Mouse (Mus musculus) c-Kit-negative CD71-positive TER-119-positive erythroid progenitor cells, embryonic 14.5 days (primary cell): ENCODE results near the gene Lrfn4.
"Not testable (repeated sequence)": the region's sequence is repeated elsewhere in the genome, so short reads cannot be mapped to it uniquely, and the experiment has no call there.

Experiments
- DNase-seq: peaks from one replicate; pipeline ENCODE4 v3.0.0-alpha.2; 2013; ENCODE audit warnings: low read depth, low spot score

Gene Lrfn4

DNA sequence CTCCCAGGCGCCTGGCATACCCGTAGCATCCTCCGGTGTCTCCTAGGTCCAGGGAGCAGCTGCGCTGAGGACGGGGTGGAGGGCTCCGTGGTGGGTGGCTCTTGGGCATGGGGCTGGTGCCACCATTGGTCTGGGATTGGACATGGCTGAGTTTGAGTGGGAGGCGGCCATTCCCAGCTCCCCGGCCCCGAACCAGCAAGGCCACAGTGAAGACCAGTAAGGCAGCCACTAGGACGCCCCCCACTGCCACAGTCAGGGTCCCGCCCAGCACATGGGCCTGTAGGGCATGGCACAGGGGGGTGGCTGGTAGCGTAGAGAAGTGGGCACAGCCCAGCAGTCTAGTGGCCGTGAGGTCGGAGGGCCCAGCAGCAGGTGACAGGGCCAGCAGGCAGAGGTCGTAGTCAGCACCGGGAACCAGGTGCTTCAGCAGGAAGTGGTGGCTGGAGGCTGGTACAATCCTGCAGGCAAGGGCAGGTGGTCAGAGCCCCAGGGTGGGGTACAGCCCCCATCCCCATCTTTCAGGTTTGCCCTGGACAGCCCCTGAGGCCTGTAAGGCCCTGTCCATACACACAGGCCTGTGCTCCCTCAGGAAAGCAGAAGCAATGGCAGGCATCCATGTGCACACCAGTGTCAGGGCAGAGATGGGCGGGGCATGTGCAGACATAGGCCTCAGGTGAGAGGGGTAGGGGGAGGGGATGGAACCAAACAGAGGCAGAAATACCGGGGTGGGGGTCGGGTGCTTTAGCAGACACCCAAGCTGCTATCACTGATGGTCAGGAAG, 3.1 kb downstream of the Lrfn4 start:
- DNase-seq = no peak

DNA sequence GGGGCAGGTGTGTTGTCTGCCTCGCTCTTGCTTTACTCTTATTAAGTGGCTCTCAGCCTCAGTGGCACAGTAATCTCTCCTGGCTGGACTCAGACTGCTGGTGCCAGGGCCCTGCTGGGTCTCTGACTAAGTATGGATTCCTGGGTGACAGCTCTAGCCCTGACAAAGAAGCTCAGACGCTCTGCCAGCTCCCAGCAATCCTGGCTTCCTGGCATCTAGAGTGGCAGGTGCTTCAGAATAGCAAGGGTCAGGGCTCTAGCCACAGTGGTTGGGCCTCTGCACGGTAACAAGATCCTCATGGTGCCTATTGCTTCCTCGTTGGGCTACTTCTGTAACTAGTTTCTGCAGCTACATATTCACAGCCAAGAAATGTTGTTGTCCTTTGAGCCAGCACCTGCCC, 5.4 kb downstream of the Lrfn4 start:
- DNase-seq = no peak

DNA sequence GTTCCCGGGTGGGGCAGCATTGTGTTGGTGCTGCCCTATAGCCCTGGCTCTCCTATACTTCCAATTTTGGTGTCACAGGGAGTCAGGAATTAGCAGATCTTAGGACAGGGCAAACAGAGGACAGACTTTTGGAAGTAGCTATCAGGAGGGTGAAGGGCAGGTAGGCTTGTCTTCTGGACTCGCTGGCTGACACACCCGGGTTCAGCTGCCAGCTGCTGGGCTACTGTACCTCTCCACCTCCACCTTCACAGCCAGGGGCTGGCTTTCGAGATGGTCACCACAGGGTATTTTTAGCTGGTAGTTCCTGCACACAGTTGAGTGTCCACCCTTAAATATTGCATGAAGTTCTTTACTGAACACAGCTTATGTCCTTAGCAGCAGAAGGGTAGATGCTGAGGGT, 7.0 kb downstream of the Lrfn4 start:
- no peak for DNase-seq

DNA sequence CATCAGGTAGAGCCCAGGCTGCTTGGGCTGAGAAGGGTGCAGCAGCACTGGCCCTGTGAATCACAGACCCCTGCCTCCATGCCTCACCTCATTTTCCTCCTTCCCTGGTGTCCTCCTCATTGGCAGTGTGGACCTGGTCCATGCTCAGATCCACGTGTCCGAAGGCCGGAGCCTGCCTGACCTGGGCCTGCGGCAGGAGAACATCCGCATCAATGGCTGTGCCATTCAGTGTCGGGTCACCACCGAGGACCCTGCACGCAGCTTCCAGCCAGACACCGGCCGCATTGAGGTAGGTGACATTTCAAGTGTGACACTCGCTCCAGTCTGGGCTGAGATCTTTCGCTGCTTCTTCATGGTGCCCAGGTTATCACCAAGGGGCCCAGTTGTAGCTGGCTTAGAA, 8.1 kb downstream of the Lrfn4 start:
- DNase-seq = no peak

DNA sequence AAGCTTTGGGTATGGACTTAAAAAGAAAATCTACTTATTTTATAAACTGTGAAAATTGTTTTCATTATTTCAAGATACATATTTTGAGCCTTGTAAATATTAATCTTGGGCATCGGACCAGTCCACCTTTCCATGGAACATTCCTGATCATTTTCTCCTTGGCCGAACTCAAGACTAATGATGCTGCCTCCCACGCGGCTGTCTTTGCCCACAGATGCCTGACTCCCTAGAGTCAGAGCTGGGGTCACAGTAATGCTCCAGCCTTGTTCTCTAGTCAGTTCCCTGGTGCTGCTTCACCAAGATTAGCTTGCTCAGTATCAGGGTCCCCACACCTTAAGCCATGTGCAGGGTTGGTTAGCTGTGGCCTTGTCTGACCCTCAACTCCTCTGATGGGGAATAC, 9.8 kb downstream of the Lrfn4 start:
- DNase-seq = no peak

DNA sequence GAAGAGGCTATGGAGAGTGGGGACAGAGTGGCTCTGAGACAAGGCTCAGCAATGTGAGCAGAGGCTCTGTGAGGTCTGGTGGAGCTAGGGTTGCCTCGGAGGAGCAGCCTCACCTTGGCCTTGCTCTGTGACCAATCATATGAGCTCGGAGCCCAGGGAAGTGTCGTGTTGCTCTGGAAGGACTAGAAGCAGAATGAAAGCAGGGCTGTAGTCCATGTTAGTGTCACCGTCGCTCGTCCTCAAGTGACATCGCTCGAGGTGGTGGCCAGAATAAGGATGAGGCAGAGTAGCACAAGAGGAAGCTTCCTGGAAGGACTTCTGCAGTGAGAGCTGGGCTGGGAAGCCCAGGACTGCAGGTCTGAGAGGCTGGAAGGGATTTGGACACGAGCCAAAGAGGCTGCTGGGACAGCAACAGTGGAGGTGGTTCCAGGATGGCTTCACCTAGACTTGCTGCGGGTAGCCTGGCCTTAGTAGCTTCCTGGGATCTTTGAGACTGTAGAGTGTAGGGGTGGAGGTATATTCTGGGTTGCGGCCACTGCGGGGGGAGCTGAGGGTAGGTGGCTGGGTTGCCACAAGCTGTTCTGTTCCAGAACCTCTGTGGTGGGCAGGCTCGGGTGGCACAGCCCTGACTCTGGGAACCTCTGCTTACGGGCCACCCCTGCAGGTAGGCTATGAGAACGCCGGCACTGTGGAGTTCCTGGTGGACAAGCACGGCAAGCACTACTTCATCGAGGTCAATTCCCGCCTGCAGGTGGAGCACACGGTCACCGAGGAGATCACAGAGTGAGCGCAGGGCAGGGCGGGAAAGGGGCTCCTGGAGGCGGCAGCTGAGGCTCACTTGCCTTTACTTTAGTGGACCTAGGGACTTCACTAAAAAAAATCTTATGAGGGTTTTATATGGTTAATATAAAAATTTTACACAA, 11.4 kb downstream of the Lrfn4 start:
- DNase-seq = no peak

DNA sequence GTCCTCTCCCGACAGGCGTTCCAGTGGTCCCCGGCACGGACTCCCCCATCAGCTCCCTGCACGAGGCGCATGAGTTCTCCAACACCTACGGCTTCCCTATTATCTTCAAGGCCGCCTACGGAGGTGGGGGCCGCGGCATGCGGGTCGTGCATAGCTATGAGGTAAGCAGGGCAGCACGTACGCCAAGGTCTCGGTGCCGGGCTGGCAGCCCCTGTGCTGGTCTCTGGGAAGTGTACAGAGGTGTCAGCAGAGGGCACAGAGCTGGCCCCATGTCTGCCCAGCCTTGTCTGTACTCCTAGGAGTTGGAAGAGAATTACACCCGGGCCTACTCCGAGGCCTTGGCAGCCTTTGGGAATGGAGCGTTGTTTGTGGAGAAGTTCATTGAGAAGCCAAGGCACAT, 13.0 kb downstream of the Lrfn4 start:
- no peak for DNase-seq

DNA sequence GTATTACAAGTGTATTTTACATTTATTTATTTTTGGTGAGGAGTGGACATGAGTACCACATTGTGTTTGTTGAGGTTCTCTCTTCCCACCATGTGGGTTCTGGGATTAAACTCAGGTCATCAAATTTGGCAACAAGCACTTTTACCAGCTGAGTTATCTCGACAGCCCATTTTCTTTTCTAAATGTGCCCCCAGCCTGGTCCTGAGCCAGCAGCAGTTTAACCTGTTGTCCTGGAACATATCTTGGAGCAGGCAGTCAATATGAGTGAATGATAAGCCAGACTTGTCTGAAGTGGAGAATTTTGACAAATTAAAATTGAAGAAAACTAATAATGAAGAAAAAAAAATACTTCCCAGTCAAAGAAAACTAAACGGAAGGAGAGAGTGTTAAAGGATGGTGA, 19.4 kb downstream of the Lrfn4 start:
- no peak for DNase-seq

DNA sequence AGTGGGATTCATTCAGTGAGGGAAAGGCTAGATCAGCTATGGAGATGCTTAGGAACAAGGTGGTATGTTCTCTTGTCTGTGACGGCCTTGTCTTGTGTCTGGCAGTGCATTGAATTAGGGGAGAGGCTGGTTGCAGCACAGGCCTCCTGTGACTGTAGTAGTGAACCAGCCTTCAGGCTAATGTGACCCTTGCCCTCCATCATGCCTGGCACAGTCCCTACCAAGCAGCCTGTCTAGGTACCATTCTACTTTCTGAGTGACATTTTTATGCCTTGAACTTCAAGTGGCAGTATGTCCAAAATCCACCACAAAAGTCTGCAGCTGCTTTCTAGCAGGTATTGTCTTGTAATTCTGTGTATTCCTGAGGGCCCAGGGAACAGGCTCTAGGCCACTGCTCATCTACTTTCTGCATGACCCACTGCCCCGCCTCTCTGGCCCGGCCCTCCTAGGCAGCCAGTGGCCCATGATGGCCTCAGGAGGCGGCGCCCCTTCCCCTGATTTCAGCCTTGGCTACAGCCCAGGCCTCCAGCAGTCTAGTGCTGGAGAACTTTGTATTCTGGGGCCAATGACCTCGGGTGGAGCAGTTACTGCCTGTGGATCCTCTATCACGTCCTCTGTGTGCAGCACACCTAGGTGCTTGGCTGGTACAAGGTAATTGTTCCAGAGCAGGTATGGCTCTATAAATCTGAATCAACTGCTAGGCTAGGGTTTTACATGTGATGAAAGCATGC, 21.5 kb downstream of the Lrfn4 start:
- no peak for DNase-seq

DNA sequence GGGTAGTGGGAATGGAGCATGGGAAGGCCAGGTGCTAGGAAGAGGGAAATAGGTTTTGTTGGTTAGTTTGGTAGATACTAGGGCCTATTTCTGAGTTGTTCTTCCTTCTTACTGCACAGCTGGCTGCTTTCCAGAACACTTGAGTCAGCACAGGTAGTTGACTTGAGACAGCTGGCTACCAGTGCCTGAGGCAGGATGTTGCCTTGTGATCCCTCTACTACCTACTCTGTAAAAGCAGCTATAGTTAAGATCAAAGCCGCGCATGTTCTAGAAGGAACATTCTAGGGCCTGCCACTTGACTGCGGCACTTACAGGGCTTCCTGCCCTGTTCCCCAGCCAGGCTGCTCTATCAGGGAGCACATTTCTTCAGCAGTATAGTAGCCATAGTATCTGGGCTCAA, 25.4 kb downstream of the Lrfn4 start:
- DNase-seq = no peak

DNA sequence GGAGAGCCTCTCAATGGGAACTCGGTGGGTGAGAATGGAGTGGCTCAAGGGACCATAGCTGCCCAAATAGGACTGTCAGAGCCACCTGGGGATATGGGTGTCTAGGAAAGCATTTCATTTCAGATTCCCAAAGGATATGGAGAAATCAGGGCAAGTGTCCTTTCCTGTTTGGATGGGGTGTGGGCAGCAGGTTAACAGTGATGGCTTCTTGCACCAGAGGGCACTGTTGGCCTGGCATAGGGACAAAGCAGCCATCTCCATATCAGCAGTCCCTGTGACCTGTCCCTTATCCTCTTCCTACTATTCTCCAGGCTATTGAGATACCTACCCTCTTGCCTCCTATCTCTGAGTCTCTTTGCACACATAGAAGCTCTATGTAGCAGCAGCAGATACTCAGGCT, 26.4 kb downstream of the Lrfn4 start:
- DNase-seq = no peak

DNA sequence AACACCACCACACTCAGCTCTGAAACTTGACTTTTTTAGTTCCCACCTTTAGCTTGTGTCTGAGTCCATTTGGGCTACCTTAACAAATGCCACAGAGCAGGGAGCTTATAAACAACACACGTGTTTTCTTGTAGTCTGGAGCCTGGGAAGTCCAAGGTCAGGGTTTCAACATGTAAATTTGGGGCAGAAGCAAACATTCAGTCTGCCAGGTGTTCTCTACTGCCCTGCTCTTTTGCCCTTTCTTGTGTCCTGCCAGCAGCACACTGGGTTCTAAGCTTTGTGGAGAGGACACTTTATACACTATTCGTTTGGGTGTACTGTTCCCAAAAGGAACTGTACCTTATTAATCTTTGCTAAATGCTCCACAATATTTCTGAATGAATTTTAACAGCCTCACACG, 27.0 kb downstream of the Lrfn4 start:
- DNase-seq = no peak

DNA sequence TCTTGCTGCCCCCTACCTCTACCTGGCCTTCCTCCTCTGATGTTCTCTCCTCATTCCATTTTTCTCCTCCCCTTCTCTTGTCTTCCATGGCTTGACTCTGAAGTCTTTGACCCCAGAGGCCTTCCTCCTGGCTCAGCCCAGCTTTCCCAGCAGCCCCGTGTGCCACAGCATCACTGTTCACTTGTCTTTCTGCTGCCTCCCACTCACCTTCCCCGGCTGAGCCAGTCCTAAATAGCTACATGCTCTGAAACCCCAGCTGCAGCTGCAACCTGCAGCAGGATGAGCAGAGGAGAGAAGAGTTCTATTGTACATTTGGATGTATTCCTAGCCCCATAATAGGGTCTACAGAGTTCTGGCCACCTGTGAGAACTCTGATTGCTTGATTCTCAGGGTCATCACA, 28.0 kb downstream of the Lrfn4 start:
- DNase-seq = no peak

DNA sequence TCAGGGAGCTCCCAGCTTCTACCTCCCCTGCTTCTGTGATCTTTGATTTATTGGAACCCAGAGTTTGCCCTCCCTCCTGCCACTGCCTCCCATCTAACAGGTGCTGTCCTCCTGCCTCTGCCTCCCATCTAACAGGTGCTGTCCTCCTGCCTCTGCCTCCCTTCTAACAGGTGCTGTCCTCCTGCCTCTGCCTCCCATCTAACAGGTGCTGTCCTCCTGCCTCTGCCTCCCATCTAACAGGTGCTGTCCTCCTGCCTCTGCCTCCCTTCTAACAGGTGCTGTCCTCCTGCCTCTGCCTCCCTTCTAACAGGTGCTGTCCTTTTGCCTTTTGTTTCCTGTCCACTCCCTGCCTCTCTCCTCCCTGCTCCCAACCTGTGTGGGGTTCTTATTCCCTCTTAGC, 28.7 kb downstream of the Lrfn4 start:
- not testable (repeated sequence) for DNase-seq

DNA sequence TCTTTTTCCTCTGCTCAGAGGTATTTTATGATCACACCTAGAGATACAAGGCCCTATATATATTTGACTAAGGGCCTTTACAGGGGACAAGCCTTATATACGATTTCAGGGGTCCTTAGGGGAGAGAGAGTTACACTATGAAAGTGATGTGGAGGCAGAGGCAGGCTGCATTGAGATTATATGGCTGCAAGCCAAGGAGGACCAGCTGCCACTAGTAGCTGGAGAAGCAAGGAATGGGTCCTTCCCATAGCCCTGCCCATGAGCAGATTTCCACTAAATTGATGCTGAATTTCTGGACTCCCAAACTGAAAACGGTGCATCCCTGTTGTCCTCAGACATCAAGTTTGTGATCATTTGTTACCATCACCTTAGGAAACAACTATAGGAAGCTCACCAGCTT, 31.6 kb downstream of the Lrfn4 start:
- no peak for DNase-seq

DNA sequence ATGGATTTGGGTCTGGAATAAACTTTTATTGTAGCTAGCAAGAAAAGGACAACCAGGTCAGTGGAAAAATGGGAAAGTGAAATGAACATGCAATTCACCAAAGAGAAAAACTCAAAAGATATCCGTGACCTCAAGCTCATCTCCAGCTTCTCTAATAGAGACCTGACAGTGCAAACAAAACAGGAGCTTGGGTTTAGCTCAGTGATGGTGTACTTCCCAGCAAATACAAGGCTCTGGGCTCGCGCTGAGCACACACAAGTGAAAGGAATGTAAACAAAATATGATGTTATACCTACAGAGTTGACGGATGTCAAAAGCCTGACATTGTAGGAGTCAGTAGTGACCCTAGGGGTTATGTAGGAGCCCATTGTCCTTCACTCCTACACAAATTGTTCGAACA, 36.2 kb downstream of the Lrfn4 start:
- no peak for DNase-seq

DNA sequence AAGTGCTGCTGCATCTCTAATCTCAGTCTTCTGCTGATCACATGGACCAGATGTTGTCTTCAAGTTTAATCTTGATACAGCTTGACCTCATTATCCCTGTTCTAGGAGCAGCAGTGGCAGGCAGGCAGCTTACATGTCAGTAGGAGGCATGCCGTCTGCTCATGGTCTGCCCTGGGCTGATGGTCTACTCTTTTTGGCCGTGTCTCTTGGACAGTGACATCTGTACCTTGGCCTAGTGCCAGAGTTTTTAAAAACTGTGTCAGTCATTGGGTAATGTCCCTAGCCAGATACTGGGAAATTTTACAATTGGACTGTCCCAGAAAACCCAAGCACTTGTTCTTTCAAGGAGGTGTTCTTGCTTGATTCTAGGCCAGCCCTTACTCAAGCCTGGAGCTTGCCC, 36.7 kb downstream of the Lrfn4 start:
- DNase-seq = no peak

DNA sequence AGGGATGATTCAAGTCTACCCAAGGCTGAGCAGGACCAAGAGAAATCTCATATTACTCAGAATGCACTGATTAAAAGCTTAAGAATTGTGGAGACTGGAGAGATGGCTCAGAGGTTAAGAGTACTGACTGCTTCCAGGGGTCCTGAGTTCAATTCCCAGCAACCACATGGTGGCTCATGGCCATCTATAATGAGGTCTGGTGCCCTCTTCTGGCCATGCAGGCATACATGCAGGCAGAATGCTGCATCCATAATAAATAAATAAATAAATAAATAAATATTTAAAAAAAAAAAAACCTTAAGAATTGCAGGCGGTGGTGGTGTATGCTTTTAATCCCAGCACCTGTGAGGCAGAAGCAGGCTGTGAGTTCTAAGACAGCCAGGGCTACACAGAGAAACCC, 42.2 kb downstream of the Lrfn4 start:
- DNase-seq = no peak

DNA sequence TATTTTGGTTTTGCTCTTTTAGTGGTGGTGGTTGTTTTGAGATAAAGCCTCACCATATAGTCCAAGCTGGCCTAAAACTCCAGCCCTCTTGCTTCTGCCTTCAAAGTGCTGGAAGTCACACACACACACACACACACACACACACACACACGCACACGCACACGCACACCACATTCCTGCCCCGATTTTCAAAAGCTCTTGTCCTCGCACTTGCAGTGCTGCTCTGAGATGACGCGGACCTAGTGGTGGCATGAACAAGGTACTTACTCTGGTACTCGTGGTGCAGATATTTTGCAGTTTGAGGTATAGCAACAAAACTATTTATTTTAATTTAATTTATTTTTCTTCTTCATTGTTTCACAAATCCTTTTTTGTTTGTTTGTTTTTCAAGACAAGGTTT, 43.0 kb downstream of the Lrfn4 start:
- no peak for DNase-seq

DNA sequence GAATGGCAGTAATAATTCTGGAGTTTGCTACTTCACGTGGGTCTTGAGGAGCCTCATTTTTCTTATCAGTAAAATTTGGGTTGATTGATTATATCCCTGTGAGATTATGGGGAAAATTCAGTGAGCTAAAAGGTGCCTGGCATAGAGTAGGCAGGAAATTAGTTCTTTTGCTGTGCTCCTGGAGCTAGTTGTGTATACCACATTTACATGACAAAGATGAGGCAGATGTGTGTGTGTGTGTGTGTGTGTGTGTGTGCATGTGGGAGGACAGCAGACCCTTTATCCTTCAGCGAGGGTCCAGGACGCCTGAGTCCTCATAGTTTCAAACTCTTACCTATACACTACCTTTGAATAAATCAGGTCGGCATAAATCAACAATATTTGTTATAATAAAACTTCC, 43.4 kb downstream of the Lrfn4 start:
- no peak for DNase-seq

DNA sequence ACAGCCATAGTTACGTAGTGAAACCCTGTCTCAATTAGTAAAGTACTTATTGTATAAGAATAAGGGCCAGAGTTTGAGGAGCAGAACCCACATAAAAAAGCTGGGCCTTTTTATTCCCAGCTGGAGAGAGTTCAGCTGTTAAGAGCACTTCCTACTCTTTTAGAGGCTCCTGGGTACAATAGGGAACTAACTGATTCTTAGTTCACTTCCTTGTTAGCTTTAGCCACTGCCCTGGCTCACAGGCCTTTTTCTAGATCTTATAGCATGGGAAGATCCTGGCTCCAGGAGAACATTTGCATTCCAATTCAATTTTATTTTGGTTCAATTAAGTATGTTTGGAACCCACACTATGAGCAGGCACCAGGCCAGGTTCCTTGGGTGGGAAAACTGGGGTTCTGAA, 43.8 kb downstream of the Lrfn4 start:
- DNase-seq = no peak

DNA sequence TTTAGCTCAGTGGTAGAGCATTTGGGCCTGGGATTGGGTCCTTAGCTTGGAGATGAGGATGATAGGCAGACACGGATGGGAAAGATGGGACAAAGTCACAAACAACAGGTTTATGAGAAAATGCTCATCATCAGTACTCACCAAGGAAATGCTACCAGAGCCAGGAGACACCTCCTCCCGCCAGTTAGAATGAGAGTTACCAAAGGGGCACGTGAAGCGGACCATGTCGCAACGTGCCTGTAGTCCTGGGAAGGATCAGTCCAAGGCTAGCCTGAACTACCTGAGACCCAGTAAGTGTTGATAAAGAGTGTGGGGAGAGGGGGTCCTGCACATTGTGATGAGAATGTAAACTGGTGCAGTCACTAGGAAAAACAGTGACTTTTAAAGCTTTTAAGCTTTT, 44.7 kb downstream of the Lrfn4 start:
- DNase-seq = no peak
